Mouse (Mus musculus): ENCODE measurements around the gene 4930469K13Rik. TPM values are rescaled to one million over a fixed set of nuclear protein-coding genes. Genes with fewer than 3 reads are reported as not detected.
A peak's percentile ranks its signal among the peaks of the same experiment; 100 is the strongest.

The 4930469K13Rik gene
- total RNA-seq, 1 experiment from 2014 or later = not detected

GRCm38 (mm10) chr11:34008214-34008613 is 90.1 kb downstream of the 4930469K13Rik start:
- peak; percentile 32 for ATAC-seq (replicated peaks; ENCODE audit: insufficient number of reproducible peaks, low FRiP score, low TSS enrichment, poor library complexity, severe bottlenecking)

GRCm38 (mm10) chr11:34007616-34008015 is 90.7 kb downstream of the 4930469K13Rik start:
- ATAC-seq (replicated peaks; ENCODE audit: insufficient number of reproducible peaks, low FRiP score, low TSS enrichment, poor library complexity, severe bottlenecking) = no peak

- ATAC-seq (replicated peaks; ENCODE audit: insufficient number of reproducible peaks, low FRiP score, low TSS enrichment, poor library complexity, severe bottlenecking) = no peak
Observed at GRCm38 (mm10) chr11:34002593-34002965, 95.8 kb downstream of the 4930469K13Rik start.

GRCm38 (mm10) chr11:34001938-34002592 is 96.3 kb downstream of the 4930469K13Rik start:
- peak; percentile 65 for ATAC-seq (replicated peaks; ENCODE audit: insufficient number of reproducible peaks, low FRiP score, low TSS enrichment, poor library complexity, severe bottlenecking)

- ATAC-seq (replicated peaks; ENCODE audit: insufficient number of reproducible peaks, low FRiP score, low TSS enrichment, poor library complexity, severe bottlenecking) = no peak
Observed at GRCm38 (mm10) chr11:34000416-34000815, 97.9 kb downstream of the 4930469K13Rik start.

GRCm38 (mm10) chr11:33998244-33998643 is 100.1 kb downstream of the 4930469K13Rik start:
- ATAC-seq (replicated peaks; ENCODE audit: insufficient number of reproducible peaks, low FRiP score, low TSS enrichment, poor library complexity, severe bottlenecking) = no peak

- ATAC-seq (replicated peaks; ENCODE audit: insufficient number of reproducible peaks, low FRiP score, low TSS enrichment, poor library complexity, severe bottlenecking) = no peak
Observed at GRCm38 (mm10) chr11:33993496-33993895, 104.9 kb downstream of the 4930469K13Rik start.

GRCm38 (mm10) chr11:33992938-33993337 is 105.4 kb downstream of the 4930469K13Rik start, which contains the start of gene Kcnip1:
Kcnip1 (minus strand) TSS chr11:33993152.
- no peak for ATAC-seq (replicated peaks; ENCODE audit: insufficient number of reproducible peaks, low FRiP score, low TSS enrichment, poor library complexity, severe bottlenecking)

GRCm38 (mm10) chr11:33990002-33990401 is 108.4 kb downstream of the 4930469K13Rik start:
- ATAC-seq (replicated peaks; ENCODE audit: insufficient number of reproducible peaks, low FRiP score, low TSS enrichment, poor library complexity, severe bottlenecking) = no peak

- no peak for ATAC-seq (replicated peaks; ENCODE audit: insufficient number of reproducible peaks, low FRiP score, low TSS enrichment, poor library complexity, severe bottlenecking)
Observed at GRCm38 (mm10) chr11:33986525-33986924, 111.8 kb downstream of the 4930469K13Rik start.

GRCm38 (mm10) chr11:33980146-33980545 is 118.2 kb downstream of the 4930469K13Rik start:
- no peak for ATAC-seq (replicated peaks; ENCODE audit: insufficient number of reproducible peaks, low FRiP score, low TSS enrichment, poor library complexity, severe bottlenecking)

- ATAC-seq (replicated peaks; ENCODE audit: insufficient number of reproducible peaks, low FRiP score, low TSS enrichment, poor library complexity, severe bottlenecking) = no peak
Observed at GRCm38 (mm10) chr11:33975121-33975520, 123.2 kb downstream of the 4930469K13Rik start.

- no peak for ATAC-seq (replicated peaks; ENCODE audit: insufficient number of reproducible peaks, low FRiP score, low TSS enrichment, poor library complexity, severe bottlenecking)
Observed at GRCm38 (mm10) chr11:33974341-33975040, 123.9 kb downstream of the 4930469K13Rik start.

GRCm38 (mm10) chr11:33972114-33972513 is 126.2 kb downstream of the 4930469K13Rik start:
- no peak for ATAC-seq (replicated peaks; ENCODE audit: insufficient number of reproducible peaks, low FRiP score, low TSS enrichment, poor library complexity, severe bottlenecking)

- ATAC-seq (replicated peaks; ENCODE audit: insufficient number of reproducible peaks, low FRiP score, low TSS enrichment, poor library complexity, severe bottlenecking) = no peak
Observed at GRCm38 (mm10) chr11:33969199-33969598, 129.2 kb downstream of the 4930469K13Rik start.

- peak; percentile 37 for ATAC-seq (replicated peaks; ENCODE audit: insufficient number of reproducible peaks, low FRiP score, low TSS enrichment, poor library complexity, severe bottlenecking)
Observed at GRCm38 (mm10) chr11:33967708-33968107, 130.6 kb downstream of the 4930469K13Rik start.

GRCm38 (mm10) chr11:33965380-33965779 is 133.0 kb downstream of the 4930469K13Rik start:
- ATAC-seq (replicated peaks; ENCODE audit: insufficient number of reproducible peaks, low FRiP score, low TSS enrichment, poor library complexity, severe bottlenecking) = peak; percentile 34

- ATAC-seq (replicated peaks; ENCODE audit: insufficient number of reproducible peaks, low FRiP score, low TSS enrichment, poor library complexity, severe bottlenecking) = no peak
Observed at GRCm38 (mm10) chr11:33962688-33963407, 135.5 kb downstream of the 4930469K13Rik start, which contains the start of gene Kcnmb1. Kcnmb1 (plus strand) TSS chr11:33963013.

- ATAC-seq (replicated peaks; ENCODE audit: insufficient number of reproducible peaks, low FRiP score, low TSS enrichment, poor library complexity, severe bottlenecking) = no peak
Observed at GRCm38 (mm10) chr11:33962178-33962577, 136.2 kb downstream of the 4930469K13Rik start.
